Mouse (Mus musculus): ENCODE measurements around the gene Ncf2. TPM values are rescaled to one million over a fixed set of nuclear protein-coding genes. Genes with fewer than 3 reads are reported as not detected.
"Not testable (repeated sequence)": the region's sequence is repeated elsewhere in the genome, so short reads cannot be mapped to it uniquely, and the experiment has no call there.

Gene Ncf2
- 102 and 121 TPM in 2 replicates for total RNA-seq (2014; fragmentation: Nextera tagmentation)
- total RNA-seq (2017) = 118 and 136 TPM in 2 replicates

DNA sequence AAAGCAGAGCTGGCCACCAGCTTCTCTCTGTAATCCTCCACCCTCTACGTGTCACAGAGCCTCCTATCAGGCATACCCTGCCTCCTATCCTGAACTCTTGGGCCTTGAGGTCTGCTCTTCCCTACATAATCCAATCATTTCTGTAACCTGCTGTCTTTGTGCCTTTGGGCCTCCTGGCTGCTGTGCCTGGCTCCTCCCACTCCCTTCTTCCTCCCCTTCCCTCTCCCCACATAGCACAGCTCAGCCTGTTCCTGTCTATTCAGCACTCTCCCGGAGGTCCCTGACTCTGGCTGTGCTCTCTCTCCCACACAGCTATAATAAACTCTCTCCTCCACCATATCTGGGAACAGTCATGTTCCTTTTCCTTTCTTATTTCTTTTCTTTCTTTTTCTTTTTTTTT lies at the start of gene Ncf2:
TSS of gene Ncf2 (plus strand) at position 298 of the 400 bp plus-strand sequence.
- peak; percentile 38 for ATAC-seq (replicated peaks; ENCODE audit: poor library complexity, severe bottlenecking)

DNA sequence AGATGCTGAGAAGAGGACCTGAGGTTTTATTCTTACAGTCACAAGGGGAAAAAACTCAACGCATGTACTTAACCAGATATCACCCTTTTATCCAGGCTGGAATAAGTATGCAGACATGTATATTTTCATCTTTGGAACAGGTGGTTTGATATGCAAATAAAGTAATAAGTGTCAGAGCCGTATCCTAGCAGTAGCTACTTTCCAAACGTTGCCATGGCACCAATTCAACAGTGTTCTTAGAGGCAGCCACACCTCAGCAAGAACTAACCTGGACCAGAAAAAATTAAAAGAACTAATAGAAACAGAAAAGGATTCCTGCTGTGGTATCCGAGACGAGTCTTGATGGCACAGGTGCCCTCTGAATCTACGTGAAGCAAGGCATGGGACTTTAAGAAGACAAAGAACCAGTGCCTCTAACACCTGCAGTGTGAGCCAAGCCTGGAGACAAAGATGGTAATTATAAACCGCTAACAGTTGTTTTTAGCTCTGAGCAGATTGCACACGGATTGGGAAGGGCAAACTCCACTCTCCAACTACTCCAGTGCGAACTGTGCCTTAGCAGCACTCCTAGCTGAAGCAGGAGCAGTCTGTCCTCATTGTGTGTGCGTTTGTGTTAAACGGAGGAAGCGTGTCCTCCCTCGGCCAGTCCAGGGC lies 49.6 kb upstream of the Ncf2 start, which contains the start of gene Apobec4:
TSS of gene Apobec4 (plus strand) at position 240 of the 654 bp plus-strand sequence.
- ATAC-seq (replicated peaks; ENCODE audit: poor library complexity, severe bottlenecking) = no peak

DNA sequence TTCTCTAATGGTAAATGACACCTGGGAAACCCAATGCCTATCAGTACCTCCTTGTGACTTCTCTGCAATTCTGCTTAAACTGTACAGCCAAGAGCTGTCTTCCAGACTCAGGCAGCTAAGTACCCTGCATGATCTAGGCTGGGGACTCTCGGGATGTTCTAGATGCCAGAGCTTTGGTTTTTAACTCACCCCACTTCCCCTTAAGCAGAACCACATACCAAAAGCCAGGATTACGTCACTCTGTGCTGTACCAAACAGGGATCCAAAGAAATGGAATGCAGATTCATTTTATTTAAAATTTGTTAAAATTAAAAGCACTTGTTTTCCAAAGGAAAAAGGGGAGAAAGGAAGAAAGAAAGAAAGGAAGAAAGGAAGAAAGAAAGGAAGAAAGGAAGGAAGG lies 38.2 kb upstream of the Ncf2 start:
- peak; percentile 47 for ATAC-seq (replicated peaks; ENCODE audit: poor library complexity, severe bottlenecking)

DNA sequence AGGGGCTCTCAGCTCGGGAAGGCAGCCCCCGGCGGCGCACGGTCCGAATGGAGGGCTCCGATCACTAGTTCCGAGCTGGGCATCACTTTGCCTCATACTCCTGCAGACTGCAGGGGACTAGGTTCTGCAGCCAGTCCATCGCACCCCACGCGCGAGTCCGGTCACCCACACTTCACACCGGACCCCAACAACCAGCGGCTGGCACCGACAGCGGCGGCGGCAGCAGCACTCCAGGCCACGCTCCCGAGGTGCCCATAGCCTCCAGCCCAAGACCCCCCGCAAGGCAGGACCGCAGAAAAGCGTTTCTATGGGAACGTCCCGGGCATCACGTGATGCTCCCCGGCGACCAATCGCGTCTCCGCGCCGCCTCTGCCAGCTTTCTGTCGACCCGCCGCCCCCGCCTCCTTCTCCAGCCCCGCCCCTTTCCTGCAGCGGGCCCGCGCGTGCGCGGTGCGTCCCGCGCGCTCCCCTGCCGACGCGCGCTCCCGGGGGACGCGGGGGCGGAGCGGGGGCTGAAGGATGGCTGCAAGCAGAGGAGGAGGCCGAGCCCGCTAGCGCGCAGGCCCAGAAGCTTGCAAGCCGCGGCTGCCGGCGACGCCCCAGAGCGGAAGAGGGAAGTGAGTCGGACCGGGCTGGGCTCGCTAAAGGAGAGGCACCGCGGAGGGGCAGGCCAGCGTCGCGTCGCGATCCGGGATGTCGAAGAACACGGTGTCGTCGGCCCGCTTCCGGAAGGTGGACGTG lies 33.8 kb upstream of the Ncf2 start, which contains the start of the genes Rgl1 and Arpc5:
TSS of gene Rgl1 (minus strand) at position 320 of the 741 bp plus-strand sequence.
TSS of gene Arpc5 (plus strand) at position 511 of the 741 bp plus-strand sequence.
- peak; percentile 90 for ATAC-seq (replicated peaks; ENCODE audit: poor library complexity, severe bottlenecking)

DNA sequence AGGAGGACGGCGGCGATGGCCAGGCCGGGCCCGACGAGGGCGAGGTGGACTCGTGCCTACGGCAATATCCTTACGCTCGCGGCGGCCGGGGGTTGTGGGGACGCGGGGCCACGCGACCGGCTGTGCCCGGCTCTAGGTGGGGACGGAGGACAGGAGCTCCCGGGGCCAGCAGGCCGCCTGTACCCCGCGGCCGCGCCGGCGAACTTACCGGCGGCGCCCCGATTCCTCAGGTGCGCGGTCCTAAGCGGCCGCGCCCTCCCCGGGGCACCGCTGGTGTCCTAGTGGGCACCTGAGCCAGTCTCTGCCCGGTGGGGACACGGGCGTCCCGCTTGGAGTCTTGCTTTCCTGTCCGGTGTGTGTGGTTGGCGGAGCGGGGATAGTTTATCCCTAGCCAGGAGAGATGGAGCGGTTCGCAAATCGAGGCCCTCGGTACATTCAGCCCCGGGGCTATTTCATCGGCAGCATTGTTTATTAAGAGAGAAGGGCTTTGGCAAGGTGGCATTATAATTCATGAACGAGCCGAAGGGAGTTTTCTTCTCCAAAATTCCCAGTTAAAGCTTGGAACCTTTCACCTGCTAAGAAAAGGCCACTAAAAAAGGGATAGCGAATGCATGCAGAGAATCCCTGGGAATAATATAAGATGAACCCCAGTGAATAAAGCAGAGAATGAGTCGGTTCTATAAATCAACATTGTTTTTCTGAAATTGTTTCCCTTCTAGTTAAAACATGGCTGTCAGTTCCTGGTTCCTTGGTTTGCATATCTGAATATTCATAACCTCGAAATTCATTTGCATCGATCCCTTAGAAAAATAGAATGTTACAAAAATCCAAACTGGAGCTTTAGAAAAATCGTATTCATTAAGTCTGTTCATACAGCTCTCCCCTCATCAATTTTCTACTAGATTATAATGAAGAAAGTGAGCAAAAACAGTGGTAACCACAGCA lies 32.9 kb upstream of the Ncf2 start:
- no peak for ATAC-seq (replicated peaks; ENCODE audit: poor library complexity, severe bottlenecking)

DNA sequence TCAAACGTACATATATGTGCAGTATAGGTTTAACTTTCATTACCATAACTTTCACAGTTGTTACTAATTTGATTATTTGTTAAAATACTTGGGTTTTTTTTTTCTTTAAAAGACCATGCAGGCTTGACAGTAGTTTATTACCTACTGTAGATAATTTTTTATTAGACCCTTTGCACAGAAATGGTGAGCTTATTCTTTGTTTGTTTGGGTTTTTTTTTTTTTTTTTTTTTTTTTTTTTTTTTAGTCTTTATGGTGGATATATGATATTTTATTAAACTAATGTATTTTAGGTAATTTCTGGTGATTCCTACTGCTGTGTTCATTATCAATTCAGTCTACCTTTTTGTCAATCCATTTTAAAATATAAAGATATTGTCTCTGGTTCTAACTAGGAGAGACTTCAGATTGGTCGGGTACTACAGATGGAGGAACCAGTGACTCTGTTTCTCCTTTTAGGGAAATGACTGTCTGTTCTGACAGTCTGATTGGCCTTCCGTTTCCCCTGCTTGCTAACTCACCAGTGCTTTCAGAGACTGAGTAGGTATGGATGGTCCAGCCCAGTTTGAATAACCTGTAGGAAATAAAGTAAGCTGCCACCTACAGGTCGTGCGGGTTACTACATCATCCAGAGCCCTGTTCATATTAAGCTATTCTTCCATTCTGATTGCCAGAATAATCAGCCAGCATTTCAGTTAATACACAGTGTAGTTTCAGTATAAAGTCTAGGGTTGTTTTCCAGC lies 32.1 kb upstream of the Ncf2 start:
- ATAC-seq (replicated peaks; ENCODE audit: poor library complexity, severe bottlenecking) = peak; percentile 72

DNA sequence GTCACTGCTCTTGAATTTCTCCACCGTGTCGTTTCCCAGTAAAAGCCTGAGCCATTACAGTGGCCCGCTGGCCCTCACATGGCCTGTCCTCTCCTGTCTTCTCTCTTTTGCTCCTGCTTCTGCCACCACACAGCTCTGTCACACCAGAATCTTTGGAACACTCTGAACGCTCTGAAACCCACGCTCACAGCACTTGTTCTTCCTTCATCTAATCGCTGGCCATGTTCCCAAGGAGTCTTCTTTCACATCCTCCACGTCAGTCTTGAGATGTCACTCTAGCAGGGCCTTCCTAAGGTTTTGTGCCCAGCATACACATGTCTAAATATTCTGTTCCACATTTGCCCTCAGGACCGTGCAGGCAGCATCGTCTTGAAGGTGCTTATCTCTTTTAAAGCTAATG lies 29.0 kb upstream of the Ncf2 start:
- ATAC-seq (replicated peaks; ENCODE audit: poor library complexity, severe bottlenecking) = no peak

DNA sequence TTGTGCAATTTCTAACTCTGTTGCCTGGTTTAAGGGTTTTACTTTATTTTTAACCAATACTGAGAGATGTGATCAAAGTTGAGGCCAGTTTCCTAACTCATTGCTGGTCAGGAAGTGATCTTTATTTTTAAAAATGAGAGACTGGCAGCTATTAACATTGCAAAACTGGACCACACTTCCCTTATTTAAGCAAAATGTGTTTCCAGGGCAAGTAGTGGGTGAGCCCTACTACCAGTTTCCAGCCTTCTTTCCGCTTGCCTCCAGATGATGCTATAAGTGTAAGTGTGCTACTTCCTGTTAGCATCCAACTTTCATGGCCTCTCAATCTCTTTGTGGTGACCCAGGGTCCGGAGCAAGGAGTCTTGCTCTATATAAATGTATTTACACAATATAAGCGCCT lies 25.4 kb upstream of the Ncf2 start:
- peak; percentile 93 for ATAC-seq (replicated peaks; ENCODE audit: poor library complexity, severe bottlenecking)

DNA sequence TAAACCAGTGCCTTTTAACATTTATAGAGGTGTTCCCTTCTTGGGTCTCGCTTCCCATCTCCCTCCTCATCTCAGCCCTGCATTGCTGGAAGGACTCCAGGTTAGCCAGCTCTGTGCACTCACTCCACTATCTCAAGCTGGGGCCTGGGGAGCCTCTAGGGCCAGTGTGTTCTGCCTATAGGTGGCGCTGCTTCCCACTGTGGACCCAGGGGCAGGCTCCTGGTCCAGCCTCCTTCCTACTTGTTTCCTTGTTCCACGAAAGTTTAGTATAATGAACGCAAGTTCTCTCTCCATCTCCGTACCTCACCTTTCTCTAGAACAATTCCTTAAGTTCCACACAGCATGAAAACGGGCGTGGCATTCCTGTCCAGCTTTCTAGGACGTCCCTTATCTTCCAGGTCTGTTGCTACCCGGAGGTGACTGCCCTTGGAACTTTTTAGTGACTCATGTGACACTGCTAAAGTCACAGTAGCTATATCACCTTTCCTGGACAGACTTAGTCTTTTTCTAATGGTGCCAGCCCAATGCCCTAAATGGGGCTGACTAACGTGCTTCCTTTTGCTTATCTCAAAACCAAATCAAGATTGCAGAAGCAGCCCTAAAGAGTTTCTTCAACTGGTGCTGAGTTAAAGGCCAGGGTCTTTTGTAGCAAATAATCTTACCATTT lies 20.8 kb upstream of the Ncf2 start:
- peak; percentile 70 for ATAC-seq (replicated peaks; ENCODE audit: poor library complexity, severe bottlenecking)

DNA sequence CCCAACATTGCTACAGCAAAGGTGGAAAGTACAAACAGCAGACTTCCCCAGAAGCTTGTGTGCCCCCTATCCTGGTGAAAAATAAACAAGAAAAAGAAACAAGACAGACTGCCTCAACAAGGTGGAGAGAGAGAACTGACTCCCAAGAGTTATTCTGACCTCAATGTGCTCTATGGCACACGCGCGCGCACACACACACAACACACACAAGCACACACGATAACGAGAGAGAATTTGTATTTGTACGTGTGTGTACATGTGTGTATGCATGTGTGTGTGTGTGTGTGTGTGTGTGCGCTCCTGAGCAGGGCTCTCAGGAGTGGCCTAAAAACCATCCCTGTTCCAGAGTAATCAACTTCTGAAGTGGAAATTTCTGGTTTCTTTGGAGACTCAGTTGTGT lies 15.4 kb upstream of the Ncf2 start:
- ATAC-seq (replicated peaks; ENCODE audit: poor library complexity, severe bottlenecking) = no peak

DNA sequence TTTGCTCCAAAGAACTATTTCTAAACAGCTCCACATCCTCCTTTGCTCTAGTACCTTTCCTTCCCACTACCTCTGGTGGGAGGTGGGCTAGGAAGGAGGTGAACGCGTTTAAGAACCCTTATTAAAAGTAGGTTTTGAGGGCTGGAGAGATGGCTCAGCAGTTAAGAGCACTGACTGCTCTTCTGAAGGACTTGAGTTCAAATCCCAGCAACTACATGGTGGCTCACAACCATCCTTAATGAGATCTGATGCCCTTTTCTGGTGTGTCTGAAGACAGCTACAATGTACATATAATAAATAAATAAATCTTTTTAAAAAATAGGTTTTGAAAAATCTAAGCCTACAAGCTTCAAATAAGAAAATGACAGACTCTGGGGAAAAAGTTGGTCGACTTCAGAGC lies 14.5 kb upstream of the Ncf2 start:
- not testable (repeated sequence) for ATAC-seq (replicated peaks; ENCODE audit: poor library complexity, severe bottlenecking)

DNA sequence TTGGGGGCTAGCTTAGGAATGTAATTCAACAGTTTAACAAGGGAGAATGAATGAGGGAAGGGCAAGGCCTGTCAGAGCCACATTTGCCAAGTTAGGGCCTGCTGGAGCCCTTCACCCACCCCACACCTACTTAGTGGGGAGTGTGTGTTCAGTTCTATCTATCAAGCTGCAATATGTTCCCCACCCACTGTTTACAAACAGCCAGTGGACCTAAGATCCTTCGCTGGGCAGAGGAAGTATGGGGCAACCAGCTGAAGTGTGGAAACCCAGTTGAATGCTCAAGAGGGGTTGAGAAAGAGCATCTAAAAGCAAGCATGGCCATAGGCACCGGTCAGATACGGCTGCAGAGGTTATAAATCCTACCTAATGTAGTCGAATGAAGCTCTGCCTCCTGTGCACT lies 13.0 kb upstream of the Ncf2 start:
- ATAC-seq (replicated peaks; ENCODE audit: poor library complexity, severe bottlenecking) = peak; percentile 89

DNA sequence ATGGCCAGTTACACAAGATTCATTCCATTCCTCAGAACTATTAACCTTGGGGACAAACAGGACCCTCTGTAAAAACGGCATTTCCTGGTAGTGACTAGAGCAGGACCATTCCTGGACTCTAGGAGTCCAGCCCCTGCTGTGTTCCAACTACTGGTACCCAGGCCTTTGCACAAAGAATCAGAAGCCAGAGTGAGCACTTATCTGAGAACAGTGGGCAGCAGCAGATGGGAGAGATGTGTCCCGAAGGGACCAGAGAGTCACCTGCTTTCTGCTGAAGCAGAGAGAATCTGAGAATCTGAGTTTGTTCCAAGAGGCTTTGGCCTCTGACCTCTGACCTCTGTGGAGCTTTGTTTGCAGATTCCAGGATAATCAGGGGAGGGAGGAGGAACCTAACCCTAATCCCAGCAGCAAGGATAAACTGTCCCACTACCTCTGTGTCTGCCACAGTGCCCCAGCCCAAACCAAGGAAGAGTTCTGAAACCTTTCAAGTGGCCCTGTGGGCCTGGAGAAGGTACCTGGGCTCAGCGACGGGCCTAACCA lies 11.8 kb upstream of the Ncf2 start:
- no peak for ATAC-seq (replicated peaks; ENCODE audit: poor library complexity, severe bottlenecking)

DNA sequence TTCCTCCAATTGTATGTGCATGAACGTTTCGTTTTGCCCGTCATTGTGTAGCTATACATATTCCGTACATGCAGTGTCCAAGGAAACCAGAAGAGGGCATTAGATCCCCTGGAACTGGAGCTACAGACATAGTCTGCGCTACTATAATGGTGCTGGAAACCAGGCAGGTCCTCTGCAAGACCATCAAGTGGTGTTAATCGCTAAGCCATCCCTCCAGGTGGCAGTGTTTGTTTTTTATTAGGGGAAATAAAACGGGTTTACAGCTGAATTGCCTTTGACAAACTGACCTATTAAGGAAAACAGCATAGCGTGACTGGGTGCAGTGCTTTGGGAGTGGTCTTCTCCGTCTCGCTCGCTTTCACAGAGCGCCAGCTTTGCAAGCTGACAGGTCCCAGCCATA lies 9.7 kb upstream of the Ncf2 start:
- peak; percentile 69 for ATAC-seq (replicated peaks; ENCODE audit: poor library complexity, severe bottlenecking)

DNA sequence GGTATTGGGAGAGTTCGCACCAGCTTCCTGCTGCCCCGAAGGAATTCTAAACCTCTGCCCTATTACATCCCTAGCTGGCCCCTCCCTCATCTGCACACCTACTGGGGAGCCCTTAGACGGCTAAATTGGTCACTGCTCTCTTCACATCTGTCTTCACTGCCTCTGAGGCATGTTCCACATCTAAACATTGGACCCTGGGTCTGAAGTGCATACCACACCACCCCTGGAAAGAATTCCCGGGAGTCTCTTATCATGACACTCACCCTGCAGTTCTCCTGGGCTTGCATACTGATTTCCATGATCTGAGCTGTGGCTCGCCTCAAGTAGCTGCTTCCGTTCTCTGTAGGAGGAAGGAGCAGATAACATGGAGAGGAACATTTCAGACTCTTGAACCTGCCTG lies 9.2 kb upstream of the Ncf2 start:
- ATAC-seq (replicated peaks; ENCODE audit: poor library complexity, severe bottlenecking) = no peak

DNA sequence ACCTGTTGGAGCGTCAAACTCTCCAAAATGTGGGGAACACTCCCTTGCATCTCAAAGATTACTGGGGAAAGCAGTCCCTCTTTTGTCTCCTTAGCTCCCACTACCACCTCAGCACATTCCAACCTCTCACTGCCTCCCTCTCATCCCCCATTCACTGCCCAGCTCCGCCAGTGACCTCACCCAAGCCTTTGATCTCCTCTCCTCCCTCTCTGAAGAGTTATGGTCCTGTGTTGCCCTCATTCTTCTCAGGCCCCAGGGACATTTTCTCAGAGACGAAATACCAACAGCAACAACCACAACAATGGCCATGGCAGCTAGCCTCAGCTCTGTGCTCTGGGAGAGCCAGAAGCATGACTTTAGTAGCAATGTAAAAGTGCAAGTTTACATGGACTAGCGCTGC lies 8.7 kb upstream of the Ncf2 start:
- no peak for ATAC-seq (replicated peaks; ENCODE audit: poor library complexity, severe bottlenecking)

DNA sequence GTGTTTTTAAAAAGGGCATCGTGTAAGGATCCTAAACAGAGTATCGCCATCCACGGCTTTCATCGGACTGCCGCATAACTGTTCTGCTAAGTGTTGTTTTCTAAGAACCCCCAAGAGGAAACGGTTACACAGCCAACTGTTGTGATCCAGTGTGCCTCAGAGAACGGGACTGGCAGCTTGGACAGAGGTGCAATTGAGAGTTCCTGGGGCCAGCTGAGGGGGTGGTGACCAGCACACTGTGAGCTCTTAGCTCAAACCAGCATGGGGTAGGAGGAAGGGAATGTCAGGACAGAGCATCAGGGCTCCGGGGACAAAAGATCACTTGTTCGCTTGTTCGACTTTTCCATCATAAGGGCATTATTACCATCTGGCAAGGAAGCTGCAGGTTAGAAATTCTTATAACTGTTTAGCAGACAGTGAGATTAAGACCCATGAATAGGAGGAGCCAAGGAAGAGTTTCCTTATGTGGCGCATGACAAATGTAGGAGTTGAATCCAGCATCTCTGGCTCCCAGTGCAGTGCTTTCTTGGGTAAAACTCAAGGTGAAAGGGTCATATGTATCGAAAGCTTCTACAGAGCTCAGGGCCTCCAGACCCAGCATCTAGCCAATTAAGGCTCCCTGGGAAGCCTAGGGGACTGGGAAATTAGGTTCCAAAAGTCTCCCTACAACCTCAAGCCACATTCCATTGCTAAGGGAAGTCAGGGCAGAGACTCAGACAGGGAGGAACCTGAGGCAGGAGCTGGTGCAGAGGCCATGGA lies 7.1 kb upstream of the Ncf2 start:
- ATAC-seq (replicated peaks; ENCODE audit: poor library complexity, severe bottlenecking) = no peak

DNA sequence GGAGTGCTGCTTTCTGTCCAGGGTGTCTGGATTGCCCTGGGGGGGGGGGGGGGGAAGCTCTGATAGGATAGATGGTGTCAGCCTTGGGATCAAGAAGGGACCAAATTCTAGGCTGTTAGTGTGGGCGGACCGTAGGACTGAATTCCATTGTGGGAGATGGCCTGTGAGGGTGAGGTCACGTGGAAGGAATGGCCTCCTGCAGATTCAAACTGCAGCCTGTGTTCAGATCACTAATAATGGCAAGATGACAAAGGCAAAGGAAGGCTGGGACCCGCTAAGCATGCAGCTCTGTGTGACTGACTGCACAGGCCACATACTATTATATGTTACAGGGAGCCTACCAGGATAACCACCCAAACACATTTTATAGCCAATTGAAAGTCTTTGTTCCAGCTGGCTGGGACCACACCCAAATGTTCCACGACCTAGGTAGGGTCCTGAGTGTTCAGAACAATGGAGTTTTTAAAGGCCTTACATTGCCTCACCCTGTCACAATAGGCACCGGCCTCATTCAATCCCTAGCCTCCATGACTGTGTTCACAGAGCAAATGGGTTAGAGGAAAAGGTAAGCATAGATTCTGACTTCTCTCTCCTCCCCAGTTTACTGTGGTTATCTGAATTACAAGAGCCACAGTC lies 6.4 kb upstream of the Ncf2 start:
- ATAC-seq (replicated peaks; ENCODE audit: poor library complexity, severe bottlenecking) = no peak

Measured in granulocyte monocyte progenitor cell, adult 5-6 weeks (primary cell).